Mouse (Mus musculus) cerebellum, postnatal 14 days (tissue): ENCODE measurements around the gene Ndufs5.

Source experiments
- DNase-seq, 2 experiments: peaks; one replicate each; pipeline ENCODE4 v3.0.0; 2021; ENCODE audit warnings: mixed read lengths in 2 of 2

Gene Ndufs5

DNA sequence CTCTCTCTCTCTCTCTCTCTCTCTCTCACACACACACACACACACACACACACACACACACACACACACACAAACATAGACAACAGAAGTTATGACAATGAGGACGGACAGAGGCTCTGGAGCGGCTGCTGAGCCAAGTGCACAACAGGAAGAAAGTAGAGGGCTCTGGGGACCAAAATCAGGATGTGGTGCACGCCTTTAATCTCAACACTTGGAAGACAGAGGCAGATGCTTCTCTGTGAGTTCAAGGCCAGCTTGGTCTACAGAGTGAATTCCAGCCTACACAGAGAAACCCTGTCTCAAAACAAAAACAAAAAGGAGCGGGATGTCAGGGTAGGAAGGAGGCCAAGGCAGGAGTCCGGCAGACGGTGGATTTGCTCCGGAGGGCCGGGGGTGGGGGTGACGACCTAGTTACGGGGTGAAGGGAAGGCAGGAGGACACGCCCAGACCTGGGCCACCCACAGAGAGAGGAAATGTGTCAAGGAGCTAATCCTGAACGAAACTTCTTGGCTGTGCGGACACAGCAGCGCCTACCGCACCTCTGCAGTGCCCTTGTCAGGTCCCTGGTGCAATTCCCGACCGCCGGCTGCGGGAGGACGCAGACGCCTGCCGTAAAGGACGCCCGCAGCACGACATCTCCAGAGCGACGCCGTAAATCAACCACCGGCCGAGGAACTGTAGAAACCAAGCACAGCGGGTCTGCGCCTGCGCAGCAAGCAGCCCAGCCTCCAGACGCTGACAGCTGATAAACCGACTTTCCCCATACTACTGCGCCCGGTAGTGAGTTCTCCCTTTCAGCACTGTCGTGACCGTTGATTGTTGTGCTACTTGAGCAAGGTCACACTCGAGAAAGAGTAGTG, at the start of gene Ndufs5:
Gene Ndufs5, minus strand, starts transcription at position 629 of the 860 bp plus-strand sequence.
- DNase-seq = peak; percentile 98 to 99

DNA sequence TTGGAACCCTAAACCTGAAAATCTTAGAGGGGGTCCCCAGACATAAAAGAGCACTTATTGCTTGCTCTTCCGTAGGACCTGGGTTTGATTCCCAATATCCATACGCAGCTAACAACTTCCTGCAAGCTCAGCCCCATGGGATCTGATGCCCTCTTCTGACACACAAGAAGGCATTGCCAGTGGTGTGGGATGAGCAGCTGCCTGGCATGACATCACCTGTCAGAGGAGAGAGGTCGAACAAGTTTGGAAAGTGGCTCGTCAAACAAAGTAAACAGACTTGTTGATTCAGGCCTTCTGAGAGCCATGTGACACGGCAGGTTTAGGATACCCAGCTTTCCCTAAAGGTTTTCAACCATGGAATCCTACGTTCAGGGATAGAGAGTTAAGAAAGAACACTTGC, 47.1 kb upstream of the Ndufs5 start:
- no peak for DNase-seq

DNA sequence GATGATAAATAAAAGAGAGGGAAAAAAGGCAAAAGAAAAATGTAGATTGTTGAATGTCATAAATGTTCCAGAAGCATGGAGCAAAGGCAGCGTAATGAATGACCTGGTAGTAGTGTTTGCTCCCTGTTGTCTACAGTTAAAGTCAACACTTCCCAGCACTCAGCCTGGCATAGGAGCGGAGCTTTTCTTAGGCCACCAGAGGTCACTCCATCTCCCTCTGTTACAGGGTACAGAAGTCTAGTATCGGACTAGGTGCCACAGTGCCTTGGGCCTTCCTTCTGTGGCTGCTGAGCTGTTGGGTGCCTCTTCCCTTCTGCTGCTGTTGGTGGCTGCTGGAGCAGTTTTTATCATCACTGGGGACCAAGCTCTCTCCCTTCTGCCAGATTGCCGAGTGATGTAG, 40.3 kb upstream of the Ndufs5 start:
- peak; percentile 27 to 33 for DNase-seq

DNA sequence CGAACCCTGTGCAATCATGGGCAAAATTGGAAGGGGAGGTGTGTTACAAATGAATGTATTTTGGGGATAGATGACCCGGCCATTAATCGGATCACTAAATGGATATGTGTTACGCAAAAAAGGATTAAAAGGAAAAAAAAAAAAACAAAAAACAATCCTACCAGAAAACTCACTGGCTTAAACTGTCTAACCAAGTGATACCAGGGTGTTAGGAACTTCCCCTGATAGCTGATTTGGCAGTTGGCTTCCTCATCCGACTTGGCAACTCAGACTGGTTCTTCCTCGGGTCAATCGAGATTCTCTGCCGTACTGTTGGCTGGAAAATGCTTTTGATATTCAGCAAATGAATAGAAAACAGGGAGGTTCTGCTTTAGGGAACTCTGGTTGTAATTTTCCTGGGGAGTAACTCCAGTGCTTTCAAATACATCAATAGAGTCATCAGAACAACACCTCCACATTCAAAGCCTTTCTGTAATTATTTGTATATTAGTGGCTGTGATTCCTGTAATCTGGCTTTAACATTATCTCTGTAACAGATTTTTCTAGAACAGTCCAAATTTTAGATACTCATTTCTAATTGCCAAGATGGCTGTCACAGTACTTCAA, 32.8 kb upstream of the Ndufs5 start:
- DNase-seq = peak; percentile 57 to 75

DNA sequence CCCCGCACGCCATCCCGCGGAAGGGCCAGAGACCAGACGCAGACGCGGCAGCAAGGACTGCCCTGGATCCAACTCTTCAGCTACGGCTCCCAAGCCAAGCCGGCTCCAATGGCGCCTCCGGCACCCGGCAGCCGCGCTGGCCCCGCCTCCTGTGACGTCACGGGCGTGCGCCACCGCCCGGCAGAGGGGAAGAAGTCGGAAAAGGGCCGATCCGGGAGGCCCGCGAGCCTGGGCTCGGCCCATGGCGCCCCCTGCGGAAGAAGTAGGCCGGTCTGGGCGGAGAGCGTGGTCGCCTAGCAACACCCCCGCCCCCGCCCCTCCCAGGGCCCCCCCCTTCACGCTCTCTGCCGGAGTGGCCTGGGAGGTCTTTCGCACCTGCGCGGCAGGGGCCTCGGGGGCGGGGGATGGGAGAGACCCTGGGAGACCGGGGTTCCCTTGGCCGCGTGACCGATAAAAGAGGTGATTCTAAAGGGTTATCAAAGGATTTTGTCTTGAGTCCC, 32.2 kb upstream of the Ndufs5 start, which contains the start of gene Akirin1:
Gene Akirin1, minus strand, starts transcription at position 194 of the 500 bp plus-strand sequence.
- DNase-seq = peak; percentile 99 to 100

DNA sequence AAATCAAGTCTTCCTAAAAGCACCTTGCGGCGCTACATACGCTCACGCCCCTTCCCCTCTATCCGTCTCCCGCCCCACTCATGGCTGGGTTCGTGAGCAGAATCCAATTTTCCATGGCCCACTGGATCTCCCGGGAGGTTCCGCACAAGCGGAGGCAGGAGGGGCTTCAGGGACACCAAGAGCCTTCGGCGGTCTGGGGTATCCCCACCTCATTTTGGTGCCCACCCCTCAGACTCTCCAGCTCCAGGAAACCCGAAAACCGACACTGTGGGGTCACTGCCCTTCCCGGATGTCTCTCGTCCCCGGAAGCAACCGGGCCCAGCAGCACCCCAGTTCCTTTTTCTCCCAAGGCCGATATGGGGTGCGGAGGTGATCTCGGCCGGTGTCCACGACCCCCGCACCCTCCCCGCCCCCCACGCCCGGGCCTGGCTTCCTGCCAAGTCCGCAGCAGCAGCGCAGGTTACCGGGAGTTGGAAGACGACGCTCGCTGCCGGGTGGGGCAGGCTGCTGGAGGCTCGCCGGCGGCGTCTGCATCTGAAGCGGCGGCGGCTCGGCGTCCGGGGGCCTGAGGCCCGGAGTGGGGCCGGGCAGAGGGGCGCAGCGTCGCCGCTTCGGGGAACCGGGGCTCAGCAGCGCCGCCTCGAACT, 31.6 kb upstream of the Ndufs5 start:
- DNase-seq = peak in 1 of 2 experiments; percentile 77

DNA sequence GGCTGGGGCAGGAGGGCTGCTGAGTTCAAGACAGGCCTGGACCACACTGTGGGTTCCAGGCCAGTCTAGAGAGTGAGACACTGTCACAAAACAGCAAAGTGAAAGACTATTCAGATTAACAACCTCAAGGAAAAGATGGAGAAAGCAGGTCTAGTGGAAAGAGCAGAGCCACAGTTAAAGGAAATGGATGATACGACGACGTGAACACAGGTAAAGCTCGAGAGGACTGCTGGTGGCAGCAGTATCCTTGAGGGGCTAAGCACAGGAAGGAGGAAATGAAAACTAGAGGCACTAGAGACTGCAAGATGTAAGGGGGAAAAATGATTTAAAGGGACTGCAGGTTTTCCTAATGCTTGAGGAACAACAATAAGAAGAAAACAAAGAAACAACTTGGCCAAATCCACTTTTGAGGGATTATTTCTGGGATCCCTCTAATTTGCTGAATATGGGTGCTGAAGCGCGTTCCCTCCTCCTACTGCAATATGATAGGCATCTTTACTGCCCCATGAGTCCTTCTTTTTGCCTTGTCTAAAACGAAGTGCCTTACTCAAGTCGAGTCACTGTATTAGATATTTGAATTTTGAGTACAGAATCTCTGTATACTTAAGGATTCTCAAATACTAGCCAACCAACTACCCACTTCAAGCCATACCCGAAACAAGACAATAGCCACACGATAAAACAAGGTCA, 30.9 kb upstream of the Ndufs5 start:
- peak in 1 of 2 experiments; percentile 22 for DNase-seq

DNA sequence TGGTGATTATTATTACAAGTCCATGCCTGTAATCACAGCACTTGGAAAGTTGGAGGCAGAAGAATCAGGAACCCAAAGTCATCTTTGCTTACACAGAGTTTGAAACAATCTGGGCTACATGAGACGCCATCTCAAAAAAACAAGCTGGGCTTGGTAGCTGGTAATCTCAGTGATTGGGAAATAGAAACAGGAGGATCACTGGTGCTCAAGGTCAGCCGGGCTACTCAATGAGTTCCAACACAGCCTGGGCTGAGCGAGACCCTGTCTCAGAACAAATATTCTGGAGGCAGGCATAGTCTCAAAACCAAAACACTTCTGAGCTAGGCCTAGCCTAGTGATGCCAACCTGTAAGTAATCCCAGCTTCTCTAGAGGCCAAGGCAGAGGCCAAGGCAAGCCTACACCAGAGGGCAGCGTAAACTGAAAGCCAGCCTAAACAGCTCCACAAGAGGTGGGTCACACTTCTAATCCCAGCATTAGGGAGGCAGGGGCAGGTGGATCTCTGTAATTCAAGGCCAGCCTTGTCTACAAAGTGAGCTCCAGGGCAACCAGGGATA, 27.3 kb upstream of the Ndufs5 start:
- DNase-seq = no peak

DNA sequence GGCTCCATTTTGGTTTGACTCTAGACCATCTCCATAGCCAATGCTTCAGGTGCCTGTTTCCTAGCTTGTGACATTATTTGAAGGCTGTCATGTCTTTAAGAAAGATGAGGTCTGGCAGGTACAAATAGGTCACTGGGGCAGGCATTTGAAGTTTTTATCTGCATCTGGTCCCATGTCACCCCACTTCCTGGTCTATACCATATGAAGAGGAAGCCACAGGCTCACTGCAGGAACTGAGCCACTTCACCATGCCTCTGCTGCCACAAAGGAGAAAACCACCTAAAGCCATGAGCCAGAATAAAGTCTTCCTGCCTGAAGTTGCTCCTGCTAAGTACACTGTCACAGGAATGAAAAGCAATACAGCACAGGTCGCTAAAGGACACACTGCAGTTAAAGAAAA, 24.9 kb upstream of the Ndufs5 start:
- DNase-seq = no peak

DNA sequence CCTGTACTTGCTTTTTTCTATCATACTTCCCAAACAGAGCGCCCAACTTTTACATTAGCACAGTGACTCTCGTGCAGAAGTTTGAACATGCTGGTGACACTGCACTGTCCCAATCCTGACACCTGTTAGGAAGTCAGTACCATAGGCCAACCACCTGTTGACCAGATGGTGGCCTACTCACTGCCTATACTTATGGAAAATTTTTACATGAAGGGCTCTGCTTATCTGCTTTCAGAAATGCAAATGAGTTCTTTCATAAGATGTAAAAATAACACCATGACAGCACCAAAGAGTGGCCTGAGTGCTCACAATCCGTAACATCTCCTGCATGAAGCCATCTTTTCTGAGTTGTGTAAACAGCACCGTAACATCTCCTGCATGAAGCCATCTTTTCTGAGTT, 20.7 kb upstream of the Ndufs5 start:
- no peak for DNase-seq

DNA sequence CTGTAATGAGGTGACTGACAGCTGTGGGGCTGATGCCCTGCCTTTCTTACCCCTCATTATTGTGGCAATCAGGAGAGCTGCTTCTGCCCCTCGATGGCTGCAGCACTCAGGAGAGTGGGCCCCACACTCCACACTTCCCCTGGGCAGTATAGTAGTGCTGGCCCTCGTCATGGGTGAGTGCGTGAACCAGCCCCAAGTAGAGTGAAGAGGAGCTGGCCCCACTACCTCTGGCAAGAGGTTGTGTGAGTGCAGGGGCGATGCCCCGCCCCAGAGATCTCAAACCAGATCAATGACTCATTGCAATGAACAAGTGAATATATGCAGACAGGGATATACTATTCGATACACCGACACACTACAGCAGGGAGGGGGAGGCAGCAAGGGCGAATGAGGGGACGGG, 15.5 kb upstream of the Ndufs5 start:
- DNase-seq = no peak

DNA sequence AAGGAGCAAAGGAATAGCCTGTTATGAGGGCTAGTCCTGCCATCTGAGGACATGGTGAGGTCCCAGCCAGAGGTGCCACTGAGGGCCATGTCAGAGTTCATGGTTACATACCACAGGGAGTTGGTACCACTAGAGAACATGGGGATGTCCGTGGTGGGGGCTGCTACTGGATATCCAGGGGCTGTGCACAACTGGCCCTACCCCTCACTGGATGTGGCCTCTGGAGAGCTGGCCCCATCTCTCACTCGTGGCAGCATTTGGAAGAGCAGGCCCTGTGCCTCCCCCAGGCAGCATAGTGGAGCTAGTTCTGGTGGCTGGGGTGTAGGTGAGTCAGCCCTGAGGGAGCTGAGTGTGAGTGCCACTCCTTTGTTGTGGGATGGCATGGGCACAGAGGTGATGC, 14.9 kb upstream of the Ndufs5 start:
- no peak for DNase-seq

DNA sequence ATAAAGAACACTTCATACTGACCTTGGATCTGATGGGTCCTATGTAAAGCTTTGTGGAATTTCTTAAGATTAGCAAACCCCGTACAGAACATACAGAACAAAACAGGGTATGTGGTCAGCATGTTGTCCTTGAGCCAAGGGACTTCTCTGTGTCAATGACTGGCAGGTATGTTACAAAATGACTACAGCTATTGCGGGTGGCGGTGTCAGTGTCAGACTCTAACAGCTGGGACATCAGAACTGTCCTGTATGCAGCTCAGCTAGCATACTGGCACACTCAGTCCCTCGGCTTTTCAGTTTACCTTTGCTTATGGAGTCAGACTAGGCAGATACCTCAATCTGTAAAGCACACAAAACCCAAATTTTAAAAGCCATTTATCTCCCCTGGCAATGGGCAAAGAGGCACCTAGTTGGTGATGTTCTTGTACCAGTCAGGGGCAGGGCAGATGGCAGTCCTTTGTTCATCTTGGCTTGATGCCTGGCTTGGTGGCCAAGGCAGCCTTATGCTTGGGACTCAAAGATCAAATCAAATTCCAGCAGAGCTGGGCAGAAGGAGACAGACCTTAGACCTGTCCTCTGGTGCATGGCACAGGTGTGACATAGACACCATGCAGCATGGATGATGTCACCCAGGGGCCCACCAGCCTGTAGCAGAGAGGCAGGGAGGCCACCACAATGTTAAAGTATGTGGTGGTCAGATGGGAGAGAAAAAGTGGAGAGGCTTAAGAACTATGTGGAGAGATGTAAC, 14.3 kb upstream of the Ndufs5 start:
- peak; percentile 71 to 75 for DNase-seq

DNA sequence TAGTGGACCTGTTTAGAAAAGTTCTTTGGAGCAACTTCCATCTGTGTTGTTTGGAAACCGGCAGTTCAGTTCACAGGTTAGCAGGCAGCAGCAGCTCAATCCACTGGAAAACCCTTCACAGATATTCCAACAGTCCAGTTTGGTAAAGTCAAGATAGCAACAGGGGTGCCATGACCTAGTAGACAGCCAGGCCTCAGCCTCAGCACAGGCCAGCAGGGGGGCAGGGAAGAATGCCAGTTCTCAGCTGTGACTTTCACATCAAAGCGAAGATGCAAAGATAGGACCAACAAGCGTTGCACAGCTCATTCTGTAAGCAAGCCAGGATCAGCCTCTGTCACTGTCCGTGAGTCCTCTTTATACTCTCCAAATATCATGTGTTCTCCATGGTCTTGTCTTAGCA, 3.8 kb upstream of the Ndufs5 start:
- DNase-seq = peak in 1 of 2 experiments; percentile 38

DNA sequence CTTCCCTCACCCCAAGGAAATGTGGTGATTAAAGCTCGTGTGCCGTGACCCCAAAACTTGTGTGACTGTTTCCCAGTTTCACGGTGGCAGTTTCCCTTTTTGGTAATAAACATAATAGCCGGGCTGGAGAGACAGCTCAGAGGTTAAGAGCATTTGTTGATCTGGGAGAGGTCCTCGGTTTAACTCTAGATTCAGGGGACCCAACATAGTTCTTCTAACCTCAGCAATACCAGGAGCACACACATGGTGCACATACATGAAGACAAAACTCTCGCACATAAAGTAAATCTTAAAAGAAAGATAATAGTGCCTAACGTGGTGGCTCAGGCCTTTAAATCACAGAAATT, 405 bp upstream of the Ndufs5 start:
- no peak for DNase-seq

DNA sequence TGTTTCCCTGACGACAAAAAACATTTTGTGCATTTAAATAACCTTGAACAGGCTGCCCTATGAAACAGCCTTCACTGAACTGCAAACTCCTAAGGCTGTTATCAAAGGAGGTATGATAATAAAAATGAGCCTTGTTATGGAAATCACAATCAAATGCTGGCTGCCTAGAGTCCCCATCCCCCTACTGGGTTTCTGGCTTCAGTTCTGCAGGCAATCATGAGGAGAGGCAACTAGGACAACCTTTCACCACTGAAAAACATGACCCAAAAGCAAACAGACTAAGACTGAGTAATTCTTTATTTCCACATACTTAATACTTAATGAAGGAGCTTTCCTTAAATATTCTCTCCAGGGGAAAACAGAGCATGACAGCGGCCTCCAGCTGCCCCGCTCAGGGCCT, 5.6 kb downstream of the Ndufs5 start:
- DNase-seq = no peak

DNA sequence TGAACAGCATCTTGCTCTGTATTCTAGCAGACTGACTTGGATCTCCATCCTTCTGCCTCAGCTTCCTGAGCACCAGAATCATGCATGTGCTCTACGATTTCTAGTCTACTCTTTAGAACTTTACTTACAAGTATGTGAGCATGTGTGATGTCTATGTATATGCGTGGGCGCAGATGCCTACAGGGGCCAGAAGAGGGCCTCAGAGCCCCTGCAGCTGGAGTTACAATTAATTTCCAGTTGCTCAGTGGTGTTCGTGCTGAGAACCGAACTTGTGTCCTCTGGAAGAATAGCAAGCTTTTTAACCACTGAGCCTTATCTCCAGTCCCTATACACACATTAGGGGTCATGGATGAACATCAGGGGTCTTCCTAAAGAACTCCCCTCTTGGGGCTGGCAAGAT, 10.7 kb downstream of the Ndufs5 start:
- DNase-seq = no peak

DNA sequence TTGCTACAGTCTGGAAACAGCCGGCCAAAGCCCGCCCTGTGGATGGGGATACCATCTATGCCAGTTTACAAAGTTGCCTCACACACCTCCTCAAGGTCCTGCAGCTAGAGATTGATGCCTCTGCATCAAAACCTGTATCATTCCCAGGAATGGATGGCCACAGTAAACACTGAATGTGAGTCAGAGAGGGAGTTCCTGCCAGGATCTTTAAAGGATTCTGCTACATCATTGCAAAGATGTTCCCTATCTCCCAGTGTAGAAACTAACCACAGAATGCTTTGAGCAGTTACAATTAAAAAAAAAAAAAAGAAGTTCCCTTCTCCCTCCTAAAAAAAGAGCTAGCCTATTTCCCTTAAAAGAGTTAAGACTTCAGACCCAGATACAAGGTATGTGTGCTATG, 12.7 kb downstream of the Ndufs5 start:
- no peak for DNase-seq

DNA sequence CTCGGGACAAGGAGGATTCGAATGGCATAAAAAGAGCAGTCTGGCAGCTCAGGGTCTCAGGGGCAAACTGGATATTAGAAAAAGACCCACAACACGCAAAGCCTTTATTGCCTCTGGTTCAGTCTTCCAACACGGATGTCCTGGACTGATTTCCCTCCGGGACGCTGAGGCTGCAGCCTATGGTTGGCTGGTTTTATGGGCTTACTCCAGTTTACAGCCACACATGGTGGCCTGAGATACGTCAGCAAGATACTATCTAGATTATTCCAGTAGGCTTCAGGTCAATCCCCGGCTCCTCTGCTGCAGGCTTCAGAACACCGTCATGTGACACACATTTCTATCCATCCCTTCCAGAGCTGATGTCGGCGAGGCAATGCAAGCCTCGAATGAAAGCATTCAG, 24.6 kb downstream of the Ndufs5 start:
- no peak for DNase-seq

DNA sequence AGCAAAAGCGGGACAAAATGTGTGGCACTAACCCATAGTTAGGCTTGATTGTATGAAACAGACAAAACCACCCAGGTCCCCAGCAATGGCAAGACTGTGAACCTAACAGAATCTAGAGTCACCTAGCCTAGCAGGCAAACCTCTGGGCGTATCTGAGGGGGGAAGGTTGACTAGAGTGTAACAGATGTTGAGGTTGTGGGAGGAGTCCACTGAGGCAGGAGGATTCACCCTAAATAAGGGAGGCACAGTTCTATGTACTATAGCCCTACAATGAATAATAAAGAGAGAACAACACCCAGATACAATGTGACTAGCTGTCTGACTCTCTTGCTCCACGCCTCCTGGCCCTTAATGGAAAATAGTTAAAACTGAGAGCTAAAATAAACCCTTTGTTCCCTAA, 25.9 kb downstream of the Ndufs5 start:
- DNase-seq = no peak

DNA sequence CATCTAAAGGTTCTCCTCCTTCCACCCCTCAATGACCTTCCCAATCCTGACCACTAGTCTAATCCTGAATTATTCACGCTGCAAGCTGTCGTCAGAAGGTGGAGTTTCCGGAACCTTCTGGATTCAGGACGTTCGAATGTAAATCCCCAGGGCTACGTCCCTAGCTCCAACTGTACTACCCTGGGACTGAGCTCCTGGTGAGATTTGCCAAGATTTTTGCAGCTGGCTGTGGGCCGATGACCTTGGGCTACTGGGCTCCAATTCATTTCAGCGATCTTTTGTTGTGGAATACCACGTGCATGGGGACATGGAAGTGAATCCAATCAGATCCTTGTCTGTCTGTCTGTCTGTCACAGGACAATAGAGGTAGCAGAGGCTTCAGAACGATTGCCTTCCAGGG, 27.7 kb downstream of the Ndufs5 start:
- DNase-seq = no peak
